Mouse (Mus musculus) MEL (cell line): ENCODE measurements around the gene Zfp646. TPM values are rescaled to one million over a fixed set of nuclear protein-coding genes. Genes with fewer than 3 reads are reported as not detected.

Experiments used
- DNase-seq: peaks from one replicate; pipeline ENCODE4 v3.0.0; 2011; ENCODE audit warnings: low read depth, low spot score
- H3K27ac ChIP-seq: 2 replicates; pipeline ENCODE4 v1.5.1; 2012; ENCODE audit warnings: low read depth, mild to moderate bottlenecking, control low read depth, low read length, moderate library complexity; ENCODE audit not compliant: control insufficient read depth
- H3K27me3 ChIP-seq, 2 experiments: fragments of 150-350 bp in 1 of 2; sonication (generic) in 1 of 2; 2 replicates each; pipeline ENCODE4 v1.6.1; 2012; ENCODE audit warnings: low read length in 2 of 2, mild to moderate bottlenecking in 2 of 2, improper control_type of control experiment in 1 of 2, moderate library complexity in 1 of 2; ENCODE audit not compliant: insufficient read depth in 2 of 2, control insufficient read depth in 1 of 2
- H3K36me3 ChIP-seq, 2 experiments: 2 replicates each; pipeline ENCODE4 v1.6.1; 2012 to 2014; ENCODE audit warnings: low read length in 2 of 2, improper control_type of control experiment in 1 of 2, inconsistent platforms in 1 of 2, mild to moderate bottlenecking in 1 of 2; ENCODE audit not compliant: insufficient read depth in 2 of 2, control insufficient read depth in 1 of 2
- H3K4me1 ChIP-seq, 2 experiments: fragments of 150-350 bp in 1 of 2; sonication (generic) in 1 of 2; 2 replicates each; pipeline ENCODE4 v1.6.1; 2012; ENCODE audit warnings: low read length in 2 of 2, improper control_type of control experiment in 1 of 2, mild to moderate bottlenecking in 1 of 2; ENCODE audit not compliant: insufficient read depth in 2 of 2, control insufficient read depth in 1 of 2
- H3K4me3 ChIP-seq, 2 experiments: fragments of 150-350 bp in 1 of 2; sonication (generic) in 1 of 2; 2 replicates each; pipeline ENCODE4 v1.5.1; 2012; ENCODE audit warnings: low read depth in 2 of 2, low read length in 2 of 2, mild to moderate bottlenecking in 2 of 2, moderate library complexity in 2 of 2, control low read depth in 1 of 2, improper control_type of control experiment in 1 of 2; ENCODE audit not compliant: control insufficient read depth in 1 of 2, insufficient read depth in 1 of 2
- H3K79me2 ChIP-seq: 2 replicates; pipeline ENCODE4 v1.6.1; 2012; ENCODE audit warnings: mild to moderate bottlenecking, low read length, moderate library complexity; ENCODE audit not compliant: control insufficient read depth, poor library complexity, insufficient read depth
- H3K9ac ChIP-seq: 2 replicates; pipeline ENCODE4 v1.6.1; 2012; ENCODE audit warnings: low read depth, mild to moderate bottlenecking, control low read depth, low read length, moderate library complexity; ENCODE audit not compliant: control insufficient read depth, poor library complexity, severe bottlenecking
- H3K9me3 ChIP-seq: fragments of 150-350 bp; sonication (generic); replicated peaks from 2 replicates; pipeline ENCODE4 v1.6.1; 2012; ENCODE audit warnings: mild to moderate bottlenecking, low read length, improper control_type of control experiment, moderate library complexity; ENCODE audit not compliant: insufficient read depth
- BHLHE40 ChIP-seq: IDR thresholded peaks from 2 replicates; pipeline ENCODE4 v1.6.1; 2012; ENCODE audit warnings: low read depth, mild to moderate bottlenecking, inconsistent platforms, low read length, improper control_type of control experiment, borderline replicate concordance
- CHD1 ChIP-seq: IDR thresholded peaks from 2 replicates; pipeline ENCODE4 v1.6.1; 2012; ENCODE audit warnings: low read depth, mild to moderate bottlenecking, inconsistent platforms, low read length, improper control_type of control experiment
- CTCF ChIP-seq, 3 experiments: IDR thresholded peaks in 2 of 3; conservative IDR thresholded peaks in 1 of 3; 2 replicates each; pipeline ENCODE4 v1.5.1; 2011 to 2012; ENCODE audit warnings: low read length in 3 of 3, low read depth in 2 of 3, mild to moderate bottlenecking in 2 of 3, improper control_type of control experiment in 1 of 3, inconsistent platforms in 1 of 3, mixed read lengths in 1 of 3, moderate library complexity in 1 of 3; ENCODE audit not compliant: control insufficient read depth in 1 of 3, insufficient read depth in 1 of 3, poor library complexity in 1 of 3, severe bottlenecking in 1 of 3
- EP300 ChIP-seq, 2 experiments: IDR thresholded peaks; 2 replicates each; pipeline ENCODE4 v1.6.1; 2011; ENCODE audit warnings: improper control_type of control experiment in 2 of 2, low read length in 2 of 2, low read depth in 1 of 2, mild to moderate bottlenecking in 1 of 2
- ETS1 ChIP-seq: IDR thresholded peaks from 2 replicates; pipeline ENCODE4 v1.6.1; 2012; ENCODE audit warnings: low read depth, mild to moderate bottlenecking, inconsistent platforms, low read length, improper control_type of control experiment, moderate library complexity
- GATA1 ChIP-seq: IDR thresholded peaks from 2 replicates; pipeline ENCODE4 v1.6.1; 2011; ENCODE audit warnings: low read depth, low read length, improper control_type of control experiment
- JUND ChIP-seq: IDR thresholded peaks from 2 replicates; pipeline ENCODE4 v1.6.1; 2011; ENCODE audit warnings: low read depth, mild to moderate bottlenecking, improper control_type of control experiment, low read length
- KAT2A ChIP-seq: conservative IDR thresholded peaks from 2 replicates; pipeline ENCODE4 v1.6.1; 2012; ENCODE audit warnings: low read depth, low read length, improper control_type of control experiment, inconsistent platforms
- MAFK ChIP-seq: IDR thresholded peaks from 2 replicates; pipeline ENCODE4 v1.6.1; 2011; ENCODE audit warnings: low read depth, mild to moderate bottlenecking, low read length, improper control_type of control experiment, borderline replicate concordance
- MAX ChIP-seq: IDR thresholded peaks from 2 replicates; pipeline ENCODE4 v1.6.1; 2011; ENCODE audit warnings: low read length, improper control_type of control experiment
- MYB ChIP-seq: IDR thresholded peaks from 2 replicates; pipeline ENCODE4 v1.6.1; 2011; ENCODE audit warnings: mild to moderate bottlenecking, low read depth, low read length, improper control_type of control experiment
- MYC ChIP-seq: IDR thresholded peaks from 2 replicates; pipeline ENCODE4 v1.6.1; 2011; ENCODE audit warnings: low read depth, mild to moderate bottlenecking, low read length, improper control_type of control experiment, moderate library complexity
- NRF1 ChIP-seq: IDR thresholded peaks from 2 replicates; pipeline ENCODE4 v1.6.1; 2014; ENCODE audit warnings: low read depth, mild to moderate bottlenecking, inconsistent platforms, low read length, improper control_type of control experiment, moderate library complexity; ENCODE audit not compliant: poor library complexity, insufficient read depth, severe bottlenecking
- POLR2A ChIP-seq, 2 experiments: IDR thresholded peaks; 2 replicates each; pipeline ENCODE4 v1.6.1; 2011 to 2012; ENCODE audit warnings: low read length in 2 of 2, mild to moderate bottlenecking in 2 of 2, control low read depth in 1 of 2, improper control_type of control experiment in 1 of 2, low read depth in 1 of 2, moderate library complexity in 1 of 2; ENCODE audit not compliant: control insufficient read depth in 1 of 2, insufficient read depth in 1 of 2, poor library complexity in 1 of 2
- POLR2AphosphoS2 ChIP-seq: IDR thresholded peaks from 2 replicates; pipeline ENCODE4 v1.6.1; 2011; ENCODE audit warnings: low read length, improper control_type of control experiment
- RCOR1 ChIP-seq: IDR thresholded peaks from 2 replicates; pipeline ENCODE4 v1.6.1; 2012; ENCODE audit warnings: low read depth, mild to moderate bottlenecking, inconsistent platforms, low read length, improper control_type of control experiment
- TAL1 ChIP-seq: IDR thresholded peaks from 2 replicates; pipeline ENCODE4 v1.6.1; 2012; ENCODE audit warnings: mild to moderate bottlenecking, inconsistent platforms, low read length, moderate library complexity, mixed read lengths
- UBTF ChIP-seq: IDR thresholded peaks from 2 replicates; pipeline ENCODE4 v1.6.1; 2012; ENCODE audit warnings: low read depth, mild to moderate bottlenecking, inconsistent platforms, low read length, improper control_type of control experiment, moderate library complexity, borderline replicate concordance; ENCODE audit not compliant: insufficient read depth
- ZC3H11A ChIP-seq: IDR thresholded peaks from 2 replicates; pipeline ENCODE4 v1.6.1; 2012; ENCODE audit warnings: low read depth, mild to moderate bottlenecking, inconsistent platforms, low read length, improper control_type of control experiment
- ZNF384 ChIP-seq: IDR thresholded peaks from 2 replicates; pipeline ENCODE4 v1.6.1; 2012; ENCODE audit warnings: low read depth, mild to moderate bottlenecking, inconsistent platforms, low read length, improper control_type of control experiment
- polyA plus RNA-seq, 2 experiments: library from polyadenylated mRNA; stranded (reverse) in 1 of 2; unstranded in 1 of 2; fragments of >175 nt in 1 of 2; fragments of >200 nt in 1 of 2; gene quantifications; 2 replicates each; pipeline versions ENCODE4 v1.2.1 to v1.2.4; 2012; ENCODE audit warnings: low replicate concordance in 2 of 2, low read depth in 1 of 2; ENCODE audit not compliant: insufficient read length in 2 of 2, insufficient read depth in 1 of 2, missing spikeins in 1 of 2
- total RNA-seq: library from RNA; depleted of rRNA; stranded (reverse); fragments of 300-350 nt; gene quantifications from 2 replicates; pipeline ENCODE4 v1.2.3, GENCODE M21; 2012

The Zfp646 gene
- total and polyA plus RNA-seq, 3 experiments, result 35.8 to 38.2 TPM; not detected in 1

DNA sequence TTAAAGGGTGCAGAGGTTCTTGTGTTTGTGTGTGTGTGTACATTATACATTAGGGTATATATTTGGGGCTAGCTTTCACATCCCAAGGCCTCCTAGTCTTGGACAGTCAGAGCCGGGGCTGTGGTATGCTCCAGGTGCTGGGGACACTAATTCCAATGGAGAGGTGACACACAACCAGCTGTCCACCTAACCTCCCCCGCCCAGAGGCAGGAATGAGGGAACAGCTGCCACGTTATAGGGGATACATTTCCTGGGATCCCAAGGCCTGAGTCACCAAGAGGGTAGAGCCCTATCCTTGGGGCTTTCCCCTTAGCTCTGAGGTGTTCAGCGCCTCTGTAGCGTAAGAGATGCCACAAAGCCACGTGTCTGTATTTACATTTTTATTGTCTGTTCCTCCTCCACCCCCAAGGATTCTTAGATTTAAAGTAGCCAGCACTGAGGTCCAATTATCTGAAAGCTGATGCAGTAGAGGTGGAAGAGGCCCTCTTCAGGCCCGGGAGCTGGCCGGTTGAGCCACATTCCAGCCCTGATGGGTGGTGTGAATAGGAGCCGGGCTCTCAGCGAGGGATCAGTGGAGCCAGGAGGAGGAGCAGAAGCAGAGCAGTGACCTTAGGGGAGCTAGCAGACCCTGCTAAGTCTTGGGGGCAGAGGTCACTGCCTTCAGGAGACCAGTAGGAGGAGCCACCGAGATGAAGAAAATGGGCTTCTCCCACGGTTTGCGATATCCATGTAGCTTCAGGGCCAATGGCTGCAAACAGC lies 56.4 kb downstream of the Zfp646 start:
- no peak for DNase-seq
- Histone ChIP-seq H3K27ac (no peak overlapping the region), H3K79me2 (peaks cover 1% of the 10 kb centered on the region; the same call in 1 of the 2 replicates), H3K36me3 (peaks cover 0 to 14% of the 10 kb centered on the region in 2 experiments; a peak in 2 of 4 replicates), H3K9ac (no peak overlapping the region), H3K27me3 (no peaks in the 10 kb centered on the region), H3K9me3 (no peaks in the 10 kb centered on the region), H3K4me3 (no peak overlapping the region), H3K4me1 (peaks cover 2 to 21% of the 10 kb centered on the region in 2 experiments; a peak in 3 of 4 replicates)
- TF ChIP-seq NRF1 (no peak), CTCF (IDR thresholded peaks at IDR 0.05 in 2 of 3, conservative IDR thresholded peaks at IDR 0.05 in 1 of 3; ENCODE audit: control insufficient read depth in 1 of 3, insufficient read depth in 1 of 3, low read depth in 2 of 3, low read length in 3 of 3, poor library complexity in 1 of 3, severe bottlenecking in 1 of 3) (peak; percentile 13 to 30 (median 20); a peak in 2 of 6 replicates)

GRCm38 (mm10) chr7:127934075-127934474 lies 58.1 kb downstream of the Zfp646 start:
- DNase-seq, result no peak
- H3K79me2 ChIP-seq, result peaks cover 1% of the 10 kb centered on the region; the same call in 1 of the 2 replicates
- H3K27me3 ChIP-seq, result no peaks in the 10 kb centered on the region
- H3K36me3 ChIP-seq, result peaks cover 0 to 10% of the 10 kb centered on the region in 2 experiments; a peak in 2 of 4 replicates
- no peak overlapping the region for H3K4me3 ChIP-seq
- no peaks in the 10 kb centered on the region for H3K9me3 ChIP-seq
- H3K4me1 ChIP-seq, result peaks cover 2 to 16% of the 10 kb centered on the region in 2 experiments; a peak in 3 of 4 replicates
- TF ChIP-seq GATA1, result no peak
- no peak for TF ChIP-seq ETS1
- no peak for TF ChIP-seq EP300 (IDR thresholded peaks at IDR 0.05; ENCODE audit: low read depth in 1 of 2, low read length in 2 of 2)
- TF ChIP-seq KAT2A, result no peak
- no peak for TF ChIP-seq MYB
- TF ChIP-seq ZC3H11A, result no peak
- TF ChIP-seq POLR2A (IDR thresholded peaks at IDR 0.05; ENCODE audit: control insufficient read depth in 1 of 2, insufficient read depth in 1 of 2, low read depth in 1 of 2, low read length in 2 of 2, poor library complexity in 1 of 2), result no peak
- no peak for TF ChIP-seq CHD1
- TF ChIP-seq MYC, result no peak
- TF ChIP-seq MAFK, result no peak
- TF ChIP-seq BHLHE40, result no peak
- no peak for TF ChIP-seq JUND
- TF ChIP-seq ZNF384, result no peak
- no peak for TF ChIP-seq MAX
- no peak for TF ChIP-seq UBTF
- TF ChIP-seq POLR2AphosphoS2, result no peak
- TF ChIP-seq TAL1, result no peak
- TF ChIP-seq RCOR1, result no peak
- H3K27ac ChIP-seq, result no peak overlapping the region
- no peak overlapping the region; the same call in 1 of the 2 replicates for H3K9ac ChIP-seq
